Mouse (Mus musculus): ENCODE data around the gene Ggta1. TPM values are rescaled to one million over a fixed set of nuclear protein-coding genes. Genes with fewer than 3 reads are reported as not detected.

Gene Ggta1
- polyA plus RNA-seq, 1 experiment from 2014 or later, result 9.1 TPM

GRCm38 (mm10) chr2:35467855-35468254 is 4.8 kb upstream of the Ggta1 start:
- Histone ChIP-seq H3K9ac (ENCODE audit: low read depth, low read length) (no peak overlapping the region), H3K9me3 (replicated peaks; ENCODE audit: control insufficient read depth, low read length) (no peaks in the 10 kb centered on the region), H3K36me3 (ENCODE audit: control insufficient read depth, insufficient read depth) (no peaks in the 10 kb centered on the region), H3K4me3 (ENCODE audit: low read depth, low read length) (no peak overlapping the region), H3K4me1 (ENCODE audit: control insufficient read depth, low read depth, low read length) (peaks cover 14% of the 10 kb centered on the region), H3K27me3 (ENCODE audit: control insufficient read depth, insufficient read depth, low read depth, low read length) (no peaks in the 10 kb centered on the region), H3K4me2 (ENCODE audit: low read depth, low read length) (no peak overlapping the region), H3K27ac (ENCODE audit: low read length) (no peak overlapping the region)
- no peak for ATAC-seq (ENCODE audit: low read depth)
- WGBS (ENCODE audit: insufficient replicate concordance), result 68% methylated on average over 3 of the region's 3 CpGs

DNA sequence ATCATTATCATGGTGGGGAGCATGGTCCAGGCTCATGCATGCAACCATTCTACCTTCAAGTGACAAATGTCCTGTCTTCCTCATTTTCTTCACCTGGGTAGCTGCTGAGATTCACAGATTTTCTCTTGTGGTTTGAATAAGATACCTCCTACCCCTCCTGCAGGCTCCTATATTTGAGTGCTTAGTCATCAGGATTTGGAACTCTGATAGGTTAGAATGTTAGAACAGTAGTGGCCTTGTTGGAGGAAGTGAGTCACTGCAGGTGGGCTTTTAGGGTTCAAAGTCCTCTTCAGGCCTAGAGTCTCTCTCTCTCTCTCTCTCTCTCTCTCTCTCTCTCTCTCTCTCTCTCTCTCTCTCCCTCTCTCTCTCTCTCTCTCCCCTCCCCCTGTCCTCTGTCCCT is 2.6 kb upstream of the Ggta1 start:
- peaks cover 31% of the 10 kb centered on the region for H3K4me1 ChIP-seq (ENCODE audit: control insufficient read depth, low read depth, low read length)
- no peaks in the 10 kb centered on the region for H3K27me3 ChIP-seq (ENCODE audit: control insufficient read depth, insufficient read depth, low read depth, low read length)
- no peak overlapping the region for H3K27ac ChIP-seq (ENCODE audit: low read length)
- H3K4me3 ChIP-seq (ENCODE audit: low read depth, low read length), result no peak overlapping the region
- no peak overlapping the region for H3K4me2 ChIP-seq (ENCODE audit: low read depth, low read length)
- no peak for ATAC-seq (ENCODE audit: low read depth)
- H3K9me3 ChIP-seq (replicated peaks; ENCODE audit: control insufficient read depth, low read length), result no peaks in the 10 kb centered on the region
- H3K36me3 ChIP-seq (ENCODE audit: control insufficient read depth, insufficient read depth), result no peaks in the 10 kb centered on the region
- H3K9ac ChIP-seq (ENCODE audit: low read depth, low read length), result no peak overlapping the region

DNA sequence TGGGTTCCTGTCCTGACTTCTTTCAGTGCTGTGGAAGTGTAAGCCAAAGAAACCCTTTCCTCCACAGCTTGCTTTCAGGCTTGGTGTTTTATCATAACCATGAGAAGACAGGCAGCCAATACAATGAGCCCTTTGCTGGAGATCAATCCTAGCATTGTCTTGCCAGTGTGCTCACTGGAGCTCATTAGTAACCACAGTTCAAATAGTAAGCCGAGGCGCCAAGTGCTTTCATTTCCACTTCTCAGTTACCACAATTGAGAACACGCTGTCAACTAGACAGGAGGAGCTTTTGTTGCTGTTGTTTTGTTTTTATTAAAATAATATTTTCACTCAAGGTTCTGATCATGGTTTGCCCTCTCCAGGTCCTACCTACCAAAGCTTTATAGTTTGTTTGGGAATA is 1.5 kb upstream of the Ggta1 start:
- WGBS (ENCODE audit: insufficient replicate concordance), result 59% methylated on average over 3 of the region's 3 CpGs
- H3K36me3 ChIP-seq (ENCODE audit: control insufficient read depth, insufficient read depth), result 0 out of 2 replicates have a peak, but pooled peaks cover under 1% of the 10 kb centered on the region
- peaks cover 38% of the 10 kb centered on the region for H3K4me1 ChIP-seq (ENCODE audit: control insufficient read depth, low read depth, low read length)
- peak overlapping the region; percentile 44; the same call in 1 of the 2 replicates for H3K27ac ChIP-seq (ENCODE audit: low read length)
- no peaks in the 10 kb centered on the region for H3K27me3 ChIP-seq (ENCODE audit: control insufficient read depth, insufficient read depth, low read depth, low read length)
- no peaks in the 10 kb centered on the region for H3K9me3 ChIP-seq (replicated peaks; ENCODE audit: control insufficient read depth, low read length)
- H3K4me3 ChIP-seq (ENCODE audit: low read depth, low read length), result no peak overlapping the region
- H3K4me2 ChIP-seq (ENCODE audit: low read depth, low read length), result no peak overlapping the region
- no peak for ATAC-seq (ENCODE audit: low read depth)
- no peak overlapping the region for H3K9ac ChIP-seq (ENCODE audit: low read depth, low read length)

DNA sequence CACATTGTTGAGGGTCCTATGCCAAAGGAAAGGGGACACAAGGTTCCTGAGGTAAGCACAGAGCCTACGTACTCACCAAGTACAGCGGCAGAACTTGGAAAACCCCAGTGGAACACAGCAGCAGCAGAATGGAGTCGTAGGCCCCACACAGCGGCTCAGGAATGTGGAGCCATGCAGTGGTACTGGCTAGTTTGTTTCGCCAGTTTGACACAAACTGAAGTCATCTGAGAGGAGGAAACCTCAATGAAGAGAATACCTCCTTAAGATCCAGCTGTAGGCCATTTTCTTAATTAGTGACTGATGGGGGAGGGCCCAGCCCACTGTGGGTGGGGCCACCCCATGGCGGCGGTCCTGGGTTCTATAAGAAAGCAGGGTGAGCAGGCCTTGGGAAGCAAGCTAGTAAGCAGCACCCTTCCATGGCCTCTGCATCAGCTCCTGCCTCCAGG is 1.1 kb upstream of the Ggta1 start:
- H3K4me1 ChIP-seq (ENCODE audit: control insufficient read depth, low read depth, low read length), result peaks cover 41% of the 10 kb centered on the region
- H3K9ac ChIP-seq (ENCODE audit: low read depth, low read length), result no peak overlapping the region
- WGBS (ENCODE audit: insufficient replicate concordance), result 68% methylated on average over 7 of the region's 7 CpGs
- ATAC-seq (ENCODE audit: low read depth), result no peak
- H3K4me3 ChIP-seq (ENCODE audit: low read depth, low read length), result no peak overlapping the region
- H3K9me3 ChIP-seq (replicated peaks; ENCODE audit: control insufficient read depth, low read length), result no peaks in the 10 kb centered on the region
- H3K27me3 ChIP-seq (ENCODE audit: control insufficient read depth, insufficient read depth, low read depth, low read length), result no peaks in the 10 kb centered on the region
- peaks cover 3% of the 10 kb centered on the region; the same call in 1 of the 2 replicates for H3K36me3 ChIP-seq (ENCODE audit: control insufficient read depth, insufficient read depth)
- peak overlapping the region; percentile 44 for H3K27ac ChIP-seq (ENCODE audit: low read length)
- H3K4me2 ChIP-seq (ENCODE audit: low read depth, low read length), result no peak overlapping the region

- Histone ChIP-seq H3K9me3 (replicated peaks; ENCODE audit: control insufficient read depth, low read length) (no peaks in the 10 kb centered on the region), H3K4me3 (ENCODE audit: low read depth, low read length) (peak overlapping the region; percentile 11; the same call in 1 of the 2 replicates), H3K4me1 (ENCODE audit: control insufficient read depth, low read depth, low read length) (peaks cover 41% of the 10 kb centered on the region), H3K27me3 (ENCODE audit: control insufficient read depth, insufficient read depth, low read depth, low read length) (no peaks in the 10 kb centered on the region), H3K27ac (ENCODE audit: low read length) (peak overlapping the region; percentile 34), H3K4me2 (ENCODE audit: low read depth, low read length) (peak overlapping the region; percentile 98), H3K9ac (ENCODE audit: low read depth, low read length) (no peak overlapping the region), H3K36me3 (ENCODE audit: control insufficient read depth, insufficient read depth) (peaks cover 3% of the 10 kb centered on the region; the same call in 1 of the 2 replicates)
- ATAC-seq (ENCODE audit: low read depth), result peak; percentile 50
- 12% methylated on average over 19 of the region's 19 CpGs for WGBS (ENCODE audit: insufficient replicate concordance)
These were observed 499 bp upstream of the Ggta1 start for GRCm38 (mm10) chr2:35463372-35464088.

GRCm38 (mm10) chr2:35461971-35462787 is 852 bp downstream of the Ggta1 start:
- peak overlapping the region; percentile 79 for H3K27ac ChIP-seq (ENCODE audit: low read length)
- WGBS (ENCODE audit: insufficient replicate concordance), result under 1% methylated on average over 51 of the region's 52 CpGs

GRCm38 (mm10) chr2:35461131-35461947 is 1.7 kb downstream of the Ggta1 start:
- H3K4me2 ChIP-seq (ENCODE audit: low read depth, low read length), result peak overlapping the region; percentile 98
- H3K4me1 ChIP-seq (ENCODE audit: control insufficient read depth, low read depth, low read length), result peaks cover 41% of the 10 kb centered on the region
- H3K27me3 ChIP-seq (ENCODE audit: control insufficient read depth, insufficient read depth, low read depth, low read length), result no peaks in the 10 kb centered on the region
- peak overlapping the region; percentile 80 for H3K9ac ChIP-seq (ENCODE audit: low read depth, low read length)
- peak; percentile 81 for ATAC-seq (ENCODE audit: low read depth)
- H3K4me3 ChIP-seq (ENCODE audit: low read depth, low read length), result peak overlapping the region; percentile 67
- H3K36me3 ChIP-seq (ENCODE audit: control insufficient read depth, insufficient read depth), result peaks cover 3% of the 10 kb centered on the region; the same call in 1 of the 2 replicates
- no peaks in the 10 kb centered on the region; the same call in 1 of the 2 replicates for H3K9me3 ChIP-seq (replicated peaks; ENCODE audit: control insufficient read depth, low read length)
- peak overlapping the region; percentile 79 for H3K27ac ChIP-seq (ENCODE audit: low read length)
- WGBS (ENCODE audit: insufficient replicate concordance), result 1% methylated on average over 20 of the region's 20 CpGs

More at GRCm38 (mm10) chr2:35461971-35462787, 852 bp downstream of the Ggta1 start:
- peak overlapping the region; percentile 67 for H3K4me3 ChIP-seq (ENCODE audit: low read depth, low read length)
- peak overlapping the region; percentile 80 for H3K9ac ChIP-seq (ENCODE audit: low read depth, low read length)
- H3K36me3 ChIP-seq (ENCODE audit: control insufficient read depth, insufficient read depth), result peaks cover 3% of the 10 kb centered on the region; the same call in 1 of the 2 replicates
- no peaks in the 10 kb centered on the region; the same call in 1 of the 2 replicates for H3K9me3 ChIP-seq (replicated peaks; ENCODE audit: control insufficient read depth, low read length)
- ATAC-seq (ENCODE audit: low read depth), result peak; percentile 69
- peaks cover 41% of the 10 kb centered on the region for H3K4me1 ChIP-seq (ENCODE audit: control insufficient read depth, low read depth, low read length)
- peak overlapping the region; percentile 98 for H3K4me2 ChIP-seq (ENCODE audit: low read depth, low read length)
- no peaks in the 10 kb centered on the region for H3K27me3 ChIP-seq (ENCODE audit: control insufficient read depth, insufficient read depth, low read depth, low read length)

GRCm38 (mm10) chr2:35460378-35460880 is 2.6 kb downstream of the Ggta1 start:
- no peak for ATAC-seq (ENCODE audit: low read depth)
- no peaks in the 10 kb centered on the region for H3K27me3 ChIP-seq (ENCODE audit: control insufficient read depth, insufficient read depth, low read depth, low read length)
- WGBS (ENCODE audit: insufficient replicate concordance), result 8% methylated on average over 6 of the region's 6 CpGs
- peaks cover 41% of the 10 kb centered on the region for H3K4me1 ChIP-seq (ENCODE audit: control insufficient read depth, low read depth, low read length)
- H3K27ac ChIP-seq (ENCODE audit: low read length), result peak overlapping the region; percentile 74
- H3K4me3 ChIP-seq (ENCODE audit: low read depth, low read length), result peak overlapping the region; percentile 67
- H3K9ac ChIP-seq (ENCODE audit: low read depth, low read length), result peak overlapping the region; percentile 80
- H3K36me3 ChIP-seq (ENCODE audit: control insufficient read depth, insufficient read depth), result peaks cover 3% of the 10 kb centered on the region; the same call in 1 of the 2 replicates
- H3K9me3 ChIP-seq (replicated peaks; ENCODE audit: control insufficient read depth, low read length), result no peaks in the 10 kb centered on the region; the same call in 1 of the 2 replicates
- peak overlapping the region; percentile 98 for H3K4me2 ChIP-seq (ENCODE audit: low read depth, low read length)

Measured in liver, embryonic 16.5 days (tissue).